Mouse (Mus musculus) bone marrow macrophage, adult 2 months (primary cell): Measurements from ENCODE around the gene Pbld2. TPM values are rescaled to one million over a fixed set of nuclear protein-coding genes. Genes with fewer than 3 reads are reported as not detected.

Experiments
- H3K27ac ChIP-seq: 2 replicates; pipeline ENCODE4 v1.5.1; 2012; ENCODE audit warnings: low read depth, low read length; ENCODE audit not compliant: insufficient read depth
- H3K4me1 ChIP-seq: 2 replicates; pipeline ENCODE4 v1.6.1; 2012; ENCODE audit warnings: low read length; ENCODE audit not compliant: control insufficient read depth, insufficient read depth
- H3K4me3 ChIP-seq: 2 replicates; pipeline ENCODE4 v1.5.1; 2012; ENCODE audit warnings: mild to moderate bottlenecking, low read length, moderate library complexity; ENCODE audit not compliant: insufficient read depth
- CTCF ChIP-seq: IDR thresholded peaks from 2 replicates; pipeline ENCODE4 v1.5.1; 2012; ENCODE audit warnings: low read depth, mild to moderate bottlenecking, low read length, moderate library complexity
- POLR2A ChIP-seq: IDR thresholded peaks from 2 replicates; pipeline ENCODE4 v1.6.1; 2012; ENCODE audit warnings: mild to moderate bottlenecking, low read depth, low read length, borderline replicate concordance
- polyA plus RNA-seq: library from polyadenylated mRNA; stranded (reverse); fragments of >200 nt; gene quantifications from 2 replicates; pipeline ENCODE4 v1.2.4, GENCODE M21; 2012; ENCODE audit not compliant: missing spikeins, insufficient read depth, insufficient read length

The Pbld2 gene
- 0.24 and 0.87 TPM in 2 replicates for polyA plus RNA-seq

DNA sequence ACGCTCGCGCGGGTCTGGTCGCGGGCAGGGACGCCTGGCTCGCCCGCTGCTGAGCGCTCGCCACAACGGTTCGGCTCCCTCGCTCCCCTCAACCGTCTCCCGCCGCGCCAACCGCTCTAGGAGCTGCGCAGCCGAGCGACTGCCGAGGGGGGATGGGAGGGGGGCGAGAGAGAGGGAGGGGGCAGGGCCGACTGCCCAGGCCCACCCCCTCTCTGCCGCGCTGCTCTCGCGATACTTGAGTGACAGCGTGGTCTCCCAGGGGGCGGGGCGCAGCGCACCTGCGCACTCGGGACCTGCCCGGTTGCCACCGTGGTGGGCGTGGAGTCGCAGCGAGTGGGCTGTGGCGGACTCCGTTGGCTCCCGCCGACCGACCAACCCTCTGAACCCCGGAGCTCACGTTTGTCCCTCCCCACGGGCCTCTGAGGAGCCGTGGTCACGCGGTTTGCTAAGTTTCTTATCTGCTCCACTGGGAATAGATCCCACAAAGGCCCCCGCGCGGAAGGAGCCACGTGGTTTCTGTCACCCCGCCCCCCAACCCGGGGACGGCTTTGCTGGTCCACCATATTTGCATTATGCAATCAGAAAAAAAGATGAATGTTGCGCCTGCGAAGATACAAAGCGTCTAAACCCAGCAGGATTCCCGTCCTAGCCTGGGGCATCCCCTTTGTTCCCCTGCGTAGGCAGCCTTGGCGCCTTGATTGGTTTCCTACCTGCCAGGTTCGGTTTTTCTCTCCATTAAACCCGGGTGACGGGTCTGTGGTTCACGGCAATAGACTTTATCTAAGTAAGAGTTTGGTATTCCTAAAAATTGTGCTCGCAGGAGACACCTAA lies at the start of gene Pbld2, which contains the start of gene Hnrnph3:
Pbld2 (plus strand) TSS at position 567 of the 831 bp plus-strand sequence.
Hnrnph3 (minus strand) TSS at position 469 of the 831 bp plus-strand sequence.
- Histone ChIP-seq H3K4me3 (peak within 1 kb of the TSS; percentile 86), H3K4me1 (peaks cover 13% of the 10 kb centered on the region), H3K27ac (peak within 1 kb of the TSS; percentile 96)
- TF ChIP-seq CTCF: no peak
- TF ChIP-seq POLR2A: peak; percentile 65

DNA sequence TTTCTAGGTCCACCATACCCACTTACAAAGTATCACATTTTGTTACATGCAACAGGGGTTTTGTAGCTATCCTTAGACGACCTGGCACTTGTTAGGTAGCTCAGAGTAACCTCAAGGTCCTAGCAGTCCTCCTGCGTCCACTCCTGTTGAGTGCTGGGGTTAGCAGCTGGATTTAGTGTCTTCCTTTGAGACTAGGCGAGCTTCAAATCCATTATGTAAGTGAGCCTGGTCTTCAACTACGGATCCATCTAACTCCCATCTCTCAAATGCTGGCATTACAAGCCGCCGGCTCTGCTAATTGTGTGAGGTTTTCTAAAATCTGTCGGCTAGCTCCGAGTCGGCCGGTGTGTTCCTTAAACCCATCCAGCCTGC lies 44.5 kb upstream of the Pbld2 start:
- Histone ChIP-seq H3K4me1 (peaks cover 12% of the 10 kb centered on the region), H3K27ac (no peak overlapping the region), H3K4me3 (peak overlapping the region; percentile 81)
- no peak for TF ChIP-seq POLR2A

DNA sequence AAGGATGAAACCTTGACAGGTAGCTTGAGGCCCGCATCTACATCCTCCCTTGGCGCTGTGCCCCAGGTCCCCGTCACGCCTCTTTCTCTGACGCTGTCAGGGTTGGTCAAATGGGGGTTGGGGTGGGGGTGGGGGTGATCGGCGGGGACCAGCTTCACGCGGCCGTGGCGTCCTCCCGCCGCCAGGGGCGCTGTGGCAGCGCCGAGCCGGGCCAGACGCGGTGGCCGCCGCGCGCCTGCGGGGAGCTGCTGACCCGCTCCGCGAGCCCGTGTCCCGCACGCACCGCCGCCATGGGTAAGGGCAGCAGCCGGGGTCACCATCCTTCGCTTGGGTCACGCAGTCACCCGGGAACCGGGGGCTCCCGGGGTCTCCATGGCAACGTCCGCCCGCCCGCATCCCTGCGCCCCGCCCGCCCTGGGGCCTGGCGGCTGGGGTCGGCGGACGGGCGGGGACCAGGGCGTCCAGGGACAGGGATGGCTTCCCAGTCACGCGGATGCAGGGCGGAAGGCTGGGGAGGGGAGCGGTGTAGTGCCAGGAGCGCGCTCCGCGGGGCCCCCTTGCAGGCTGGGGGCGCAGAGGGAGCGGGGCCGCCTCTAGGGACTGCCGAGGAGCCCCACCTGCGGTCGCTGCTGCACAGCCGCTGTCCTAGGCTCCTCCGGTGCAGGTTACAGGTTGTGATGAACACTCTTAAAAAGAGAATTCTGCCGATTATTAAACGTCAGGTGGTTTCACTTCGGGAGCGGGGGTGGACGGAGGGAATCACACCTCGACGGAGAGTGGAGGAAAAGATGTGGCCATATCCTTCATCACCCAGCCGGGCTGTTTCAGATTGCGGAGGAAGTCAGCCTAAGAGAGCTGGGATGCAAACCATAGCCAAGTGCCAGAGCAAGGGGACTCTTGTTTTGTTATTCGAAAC lies 43.8 kb upstream of the Pbld2 start, which contains the start of gene Rufy2:
Rufy2 (plus strand) TSS at position 185 of the 916 bp plus-strand sequence.
- Histone ChIP-seq H3K27ac (no peak within 1 kb of the TSS), H3K4me3 (peak within 1 kb of the TSS; percentile 81), H3K4me1 (peaks cover 12% of the 10 kb centered on the region)
- TF ChIP-seq POLR2A (no peak), CTCF (peak; percentile 34; the same call in 1 of the 2 replicates)

DNA sequence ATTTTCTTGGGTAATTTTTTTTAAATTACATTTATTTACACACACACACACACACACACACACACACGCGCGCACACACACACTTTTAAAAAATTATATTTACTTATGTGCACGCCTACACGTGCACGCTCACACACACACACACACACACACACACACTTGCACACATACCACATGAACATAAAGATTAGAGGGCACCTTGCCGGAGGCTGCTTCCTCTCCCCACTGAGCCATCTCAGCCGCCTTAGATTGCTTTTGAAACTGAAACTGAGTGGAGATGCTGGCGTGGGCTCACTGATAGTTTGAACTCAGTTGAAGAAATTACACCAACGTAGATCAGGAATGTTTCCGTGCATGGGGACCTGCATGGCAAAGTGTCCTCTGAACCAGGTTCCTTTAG lies 40.0 kb upstream of the Pbld2 start:
- Histone ChIP-seq H3K4me3 (no peak overlapping the region), H3K4me1 (peaks cover 10% of the 10 kb centered on the region), H3K27ac (no peak overlapping the region)
- TF ChIP-seq CTCF: no peak
- no peak for TF ChIP-seq POLR2A

DNA sequence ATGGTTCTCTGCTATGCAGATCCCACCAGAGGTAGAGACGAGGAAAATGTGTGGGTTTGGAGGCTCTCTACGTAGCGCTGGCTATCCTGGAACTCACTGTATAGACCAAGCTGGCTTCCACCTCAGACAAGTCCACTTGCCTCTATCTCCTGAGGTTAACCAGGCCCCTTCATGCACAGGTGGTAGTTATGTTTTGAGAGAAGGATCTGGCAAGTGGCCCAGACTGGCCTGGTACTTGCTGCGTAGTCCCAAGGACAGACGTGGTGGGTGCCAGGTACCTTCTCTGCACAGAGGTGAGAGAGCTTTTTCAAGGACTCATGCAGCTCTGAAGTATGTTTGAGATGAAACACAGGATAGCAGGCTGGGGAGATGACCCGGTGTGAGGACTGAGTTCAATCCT lies 39.6 kb upstream of the Pbld2 start:
- Histone ChIP-seq H3K4me3 (no peak overlapping the region), H3K27ac (no peak overlapping the region), H3K4me1 (peaks cover 6% of the 10 kb centered on the region)
- TF ChIP-seq CTCF: no peak
- no peak for TF ChIP-seq POLR2A

DNA sequence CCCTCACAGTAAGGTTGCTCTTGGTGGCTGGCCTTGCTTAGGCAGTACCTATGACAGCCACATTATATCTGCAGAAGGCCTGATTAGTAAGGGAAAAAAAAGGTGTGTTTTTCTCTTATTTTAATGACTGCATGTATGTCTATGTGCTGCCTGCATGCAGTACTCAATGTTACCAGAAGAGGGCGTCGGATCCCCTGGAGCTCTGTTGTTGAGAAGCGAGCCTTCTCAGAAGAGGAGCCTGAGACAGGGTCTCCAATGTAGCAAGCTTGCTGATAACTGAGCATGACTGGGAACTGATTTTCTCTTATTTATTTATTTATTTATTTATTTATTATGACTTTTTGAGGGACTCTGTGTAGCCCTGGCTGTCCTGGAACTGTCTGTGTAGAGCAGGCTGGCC lies 36.8 kb upstream of the Pbld2 start:
- TF ChIP-seq POLR2A: no peak
- peak; percentile 63 for TF ChIP-seq CTCF
- Histone ChIP-seq H3K4me3 (no peak overlapping the region), H3K27ac (no peak overlapping the region), H3K4me1 (no peaks in the 10 kb centered on the region)

DNA sequence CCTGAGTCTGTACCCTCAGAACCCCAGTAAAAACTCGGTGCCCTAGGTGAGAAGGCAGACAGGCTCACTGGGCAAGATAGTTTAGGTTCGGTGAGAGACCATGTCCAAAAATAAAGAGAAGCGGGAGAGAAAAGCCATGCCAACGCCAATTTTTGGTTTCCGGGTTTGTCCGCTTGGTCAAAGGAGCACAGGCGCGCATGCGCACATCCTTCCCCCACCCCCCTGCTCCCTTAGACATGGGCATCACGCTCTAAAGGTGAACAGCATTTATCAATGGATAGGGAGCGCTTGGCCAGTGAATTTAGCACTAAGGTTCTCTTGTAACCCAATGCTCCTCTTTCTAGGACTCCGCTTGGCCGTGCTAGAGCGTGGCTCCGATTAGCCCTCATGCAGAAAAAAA lies 33.5 kb upstream of the Pbld2 start:
- TF ChIP-seq CTCF (no peak), POLR2A (no peak)
- H3K27ac ChIP-seq: no peak overlapping the region
- no peak overlapping the region for H3K4me3 ChIP-seq
- no peaks in the 10 kb centered on the region for H3K4me1 ChIP-seq

DNA sequence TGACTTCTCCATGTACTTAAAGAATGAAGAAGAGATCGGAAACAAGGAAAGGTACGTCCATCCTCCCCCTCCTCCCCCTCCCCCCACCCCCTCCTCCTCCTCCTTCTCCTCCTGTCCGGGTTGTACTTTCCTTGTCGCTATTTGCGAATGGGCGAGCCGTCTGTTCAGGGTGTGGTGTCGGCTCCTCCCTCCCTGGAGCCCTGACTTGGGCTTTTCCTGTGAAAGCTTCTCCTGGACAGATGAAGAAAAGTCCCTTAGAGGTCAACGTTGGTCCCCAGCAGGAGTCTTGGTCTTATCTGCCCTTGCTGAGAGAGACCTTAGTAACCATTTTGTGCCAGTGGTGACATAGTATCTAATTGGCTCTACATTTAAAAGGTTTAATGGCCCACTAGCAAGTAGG lies 30.1 kb upstream of the Pbld2 start:
- TF ChIP-seq POLR2A (no peak), CTCF (no peak)
- H3K4me1 ChIP-seq: no peaks in the 10 kb centered on the region
- H3K27ac ChIP-seq: no peak overlapping the region
- no peak overlapping the region for H3K4me3 ChIP-seq

DNA sequence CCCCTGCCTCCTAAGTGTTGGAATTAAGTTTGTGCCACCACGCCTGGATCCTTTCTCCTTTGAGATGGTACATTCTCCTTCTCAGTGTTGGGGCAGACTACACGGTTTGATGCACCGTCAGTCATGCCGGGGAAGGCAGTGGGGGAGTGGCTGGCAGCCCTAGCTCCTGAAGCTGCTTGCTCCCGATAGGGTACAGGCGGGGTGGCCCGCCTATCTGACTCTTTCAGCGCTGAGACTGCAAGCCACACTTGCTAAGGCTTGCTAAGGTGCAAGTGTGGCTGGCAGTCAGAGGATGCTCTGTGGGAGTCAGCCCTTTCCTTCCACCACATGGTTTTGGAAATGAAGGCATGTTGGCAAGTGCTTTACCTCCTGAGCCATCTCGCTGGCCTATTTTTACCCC lies 23.5 kb upstream of the Pbld2 start:
- H3K4me3 ChIP-seq: no peak overlapping the region
- no peaks in the 10 kb centered on the region for H3K4me1 ChIP-seq
- no peak overlapping the region for H3K27ac ChIP-seq
- TF ChIP-seq CTCF (no peak), POLR2A (no peak)

DNA sequence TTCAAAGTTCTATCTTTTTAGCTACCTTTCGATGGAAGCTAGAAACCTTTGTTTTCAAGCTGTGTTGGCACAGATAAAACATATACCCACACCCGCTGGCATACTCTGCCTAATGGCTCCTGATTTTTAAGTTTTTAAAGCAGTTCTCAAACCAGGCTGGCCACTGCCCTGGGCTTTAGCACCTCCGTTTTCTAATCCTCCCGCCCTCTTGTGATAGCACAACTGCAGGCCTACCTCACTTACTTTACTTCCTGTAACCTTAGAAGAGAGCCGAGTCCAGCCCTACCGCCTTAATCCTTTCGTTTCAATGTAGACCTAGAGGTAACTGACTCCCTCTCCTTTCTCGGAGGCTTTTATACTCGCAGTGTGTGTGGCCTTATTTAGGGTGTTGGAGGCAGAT lies 20.9 kb upstream of the Pbld2 start:
- TF ChIP-seq POLR2A (no peak), CTCF (no peak)
- no peak overlapping the region for H3K4me3 ChIP-seq
- no peak overlapping the region for H3K27ac ChIP-seq
- no peaks in the 10 kb centered on the region for H3K4me1 ChIP-seq
